Mouse (Mus musculus): ENCODE measurements around the gene Tgtp1.
"Not testable (repeated sequence)": the region's sequence is repeated elsewhere in the genome, so short reads cannot be mapped to it uniquely, and the experiment has no call there.

Tgtp1 gene

GRCm38 (mm10) chr11:48994018-48994417 lies at the start of gene Tgtp1:
Gene Tgtp1, minus strand, starts transcription at chr11:48994172.
- in situ Hi-C loops (cut with MseI, MboI) = loop anchor here (10.0 kb wide), 3 partner anchors 69 to 119 kb away; partner anchors contain the start of gene Irgm1 (in 2 of the 2)

- in situ Hi-C loops (cut with MseI, MboI) = not testable (repeated sequence)
Observed at GRCm38 (mm10) chr11:49012074-49012473, 18.1 kb upstream of the Tgtp1 start.

GRCm38 (mm10) chr11:49006785-49007184 lies 12.8 kb upstream of the Tgtp1 start:
- in situ Hi-C loops (cut with MseI, MboI) = not testable (repeated sequence)

GRCm38 (mm10) chr11:49006317-49006716 lies 12.3 kb upstream of the Tgtp1 start:
- in situ Hi-C loops (cut with MseI, MboI) = not testable (repeated sequence)

GRCm38 (mm10) chr11:49000411-49000810 lies 6.4 kb upstream of the Tgtp1 start:
- in situ Hi-C loops (cut with MseI, MboI) = not testable (repeated sequence)

GRCm38 (mm10) chr11:48993296-48993695 lies 676 bp downstream of the Tgtp1 start:
- in situ Hi-C loops (cut with MseI, MboI) = loop anchor here (10.0 kb wide), 3 partner anchors 68 to 118 kb away; partner anchors contain the start of gene Irgm1 (in 2 of the 2)

GRCm38 (mm10) chr11:48991740-48992520 lies 2.0 kb downstream of the Tgtp1 start, which contains the start of gene Gm12185:
Gene Gm12185, minus strand, starts transcription at chr11:48992226.
- in situ Hi-C loops (cut with MseI, MboI) = loop anchor here (10.0 kb wide), 3 partner anchors 67 to 117 kb away; partner anchors contain the start of gene Irgm1 (in 2 of the 2)

- in situ Hi-C loops (cut with MseI, MboI) = loop anchor here (10.0 kb wide), 3 partner anchors 65 to 115 kb away; partner anchors contain the start of gene Irgm1 (in 2 of the 2)
Observed at GRCm38 (mm10) chr11:48989981-48990380, 4.0 kb downstream of the Tgtp1 start.

GRCm38 (mm10) chr11:48988219-48988618 lies 5.8 kb downstream of the Tgtp1 start:
- in situ Hi-C loops (cut with MseI, MboI) = not testable (repeated sequence)

GRCm38 (mm10) chr11:48982848-48983247 lies 11.1 kb downstream of the Tgtp1 start:
- in situ Hi-C loops (cut with MseI, MboI) = not testable (repeated sequence)

- in situ Hi-C loops (cut with MseI, MboI) = not testable (repeated sequence)
Observed at GRCm38 (mm10) chr11:48980052-48980451, 13.9 kb downstream of the Tgtp1 start.

GRCm38 (mm10) chr11:48979251-48979650 lies 14.7 kb downstream of the Tgtp1 start, which contains the start of gene 9930111J21Rik1:
Gene 9930111J21Rik1, minus strand, starts transcription at chr11:48979398.
- in situ Hi-C loops (cut with MseI, MboI) = not testable (repeated sequence)

- in situ Hi-C loops (cut with MseI, MboI) = not testable (repeated sequence)
Observed at GRCm38 (mm10) chr11:48978240-48978939, 15.6 kb downstream of the Tgtp1 start, which contains the start of gene Olfr56. Gene Olfr56, plus strand, starts transcription at chr11:48978889.

- in situ Hi-C loops (cut with MseI, MboI) = not testable (repeated sequence)
Observed at GRCm38 (mm10) chr11:48974686-48975085, 19.3 kb downstream of the Tgtp1 start.

- in situ Hi-C loops (cut with MseI, MboI) = not testable (repeated sequence)
Observed at GRCm38 (mm10) chr11:48946090-48946489, 47.9 kb downstream of the Tgtp1 start, which contains the start of gene Psme2b. Gene Psme2b, minus strand, starts transcription at chr11:48946190.

GRCm38 (mm10) chr11:48939286-48939685 lies 54.7 kb downstream of the Tgtp1 start:
- in situ Hi-C loops (cut with MseI, MboI) = not testable (repeated sequence)

Data from mouse trophoblast stem cell (cell line).